Mouse (Mus musculus) gonadal fat pad, adult 2 months (tissue): ENCODE data around the gene Cox20. TPM values are rescaled to one million over a fixed set of nuclear protein-coding genes. Genes with fewer than 3 reads are reported as not detected.
"Not testable (repeated sequence)": the region's sequence is repeated elsewhere in the genome, so short reads cannot be mapped to it uniquely, and the experiment has no call there.

Experiments used
- DNase-seq: peaks from one replicate; pipeline ENCODE4 v3.0.0-alpha.2; 2012; ENCODE audit warnings: low read depth
- polyA plus RNA-seq: library from polyadenylated mRNA; depleted of rRNA; stranded (reverse); fragments of >200 nt; gene quantifications from 2 replicates; pipeline ENCODE4 v1.2.3, GENCODE M21; 2012

Gene Cox20
- polyA plus RNA-seq, 1 experiment = 21.1 TPM

DNA sequence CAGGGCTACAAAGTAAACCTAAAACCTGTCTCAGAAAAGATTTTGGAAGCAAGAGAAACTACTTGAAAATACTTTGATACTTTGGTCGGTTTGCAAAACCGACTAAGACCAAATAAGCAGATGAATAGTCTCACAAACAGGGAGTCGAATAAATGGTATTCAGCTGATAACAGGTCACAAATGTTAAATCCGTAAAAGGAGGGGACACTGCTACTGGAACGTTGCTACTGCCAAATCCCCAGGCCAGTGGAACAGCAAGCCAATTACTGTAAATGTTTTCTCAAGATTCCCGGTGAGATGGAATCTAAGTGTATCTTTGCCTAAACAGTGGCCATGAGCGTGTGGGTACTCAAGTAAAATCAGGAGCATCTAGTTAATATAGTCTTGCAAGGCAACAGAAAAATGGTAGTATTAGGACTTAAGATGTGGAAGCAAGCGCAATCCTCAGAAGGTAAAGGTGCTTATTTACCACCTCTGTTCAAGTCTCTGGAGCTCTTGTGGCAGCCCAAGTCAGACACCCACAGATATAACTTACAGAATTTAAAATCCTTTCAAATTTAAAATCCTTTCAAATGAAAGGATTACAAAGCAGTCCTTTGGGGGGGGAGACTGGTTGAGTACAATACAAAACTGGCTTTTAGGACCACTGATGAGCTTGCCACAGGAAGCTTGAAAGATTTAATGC lies 1.2 kb downstream of the Cox20 start:
- DNase-seq = no peak

DNA sequence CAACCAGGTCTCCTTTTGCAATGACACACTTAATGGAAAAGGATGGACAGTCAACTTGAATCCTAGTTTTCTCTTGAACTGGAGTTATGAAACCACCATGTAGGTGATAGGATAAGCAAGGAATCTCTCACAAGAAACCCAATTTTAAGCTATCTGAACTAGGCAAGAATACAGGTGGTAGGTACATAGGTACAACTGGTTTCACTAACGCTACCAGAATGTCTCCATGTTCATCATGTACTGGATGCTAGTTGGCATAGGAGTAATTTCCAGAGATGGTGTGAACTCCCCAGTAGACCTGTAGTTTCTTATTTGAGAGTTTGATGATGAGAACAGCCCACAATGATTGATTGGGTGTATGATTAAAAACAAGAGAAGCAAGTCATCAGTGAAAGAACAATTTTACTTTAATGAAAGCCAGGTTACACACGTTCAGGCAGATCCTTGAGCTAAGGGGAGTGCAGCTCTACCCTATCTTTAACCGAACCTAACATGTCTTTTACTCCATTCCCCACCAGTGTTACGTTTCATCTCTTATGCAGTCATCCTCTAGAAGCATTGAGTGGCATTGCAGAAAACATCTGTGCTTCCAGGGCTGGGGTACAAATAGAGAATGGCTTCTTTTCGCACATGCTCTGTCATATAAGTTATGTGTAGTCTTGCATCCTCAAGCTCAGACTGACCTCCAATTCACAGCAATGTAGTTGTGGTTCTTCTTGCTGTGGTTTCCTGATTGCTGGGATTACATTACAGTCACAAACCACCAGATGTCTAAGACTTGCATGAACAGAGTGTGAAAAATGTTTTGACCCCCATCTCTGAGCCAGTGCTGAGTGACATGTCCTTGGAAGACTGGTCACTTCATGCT lies 2.0 kb downstream of the Cox20 start:
- DNase-seq = no peak

DNA sequence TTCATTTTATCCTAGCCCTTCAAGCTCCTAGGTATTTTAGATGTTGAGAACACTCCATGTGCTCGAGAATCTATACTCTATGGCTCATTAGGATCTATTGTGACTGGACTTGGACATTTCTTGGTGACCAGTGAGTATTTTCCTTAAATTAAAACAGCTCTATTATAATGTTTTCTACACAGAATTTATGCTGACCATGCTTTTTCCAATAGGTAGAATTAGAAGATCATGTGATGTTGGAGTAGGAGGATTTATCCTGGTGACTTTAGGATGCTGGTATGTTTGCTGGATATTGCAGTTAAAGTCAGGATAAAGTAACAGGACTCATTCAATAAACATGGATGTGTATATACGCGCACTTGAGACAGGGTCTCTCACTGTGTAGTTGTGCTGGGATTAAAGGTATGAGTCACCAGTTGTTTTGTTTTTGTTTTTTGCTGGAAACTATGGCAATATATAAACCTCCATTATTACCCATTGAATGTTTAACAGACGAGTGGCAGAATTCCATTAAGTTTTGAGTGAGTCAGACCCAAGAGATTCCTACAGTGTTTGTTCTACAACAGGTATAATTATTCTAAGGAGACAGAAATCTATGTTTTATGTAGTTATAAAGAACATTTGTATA lies 2.9 kb downstream of the Cox20 start:
- no peak for DNase-seq

DNA sequence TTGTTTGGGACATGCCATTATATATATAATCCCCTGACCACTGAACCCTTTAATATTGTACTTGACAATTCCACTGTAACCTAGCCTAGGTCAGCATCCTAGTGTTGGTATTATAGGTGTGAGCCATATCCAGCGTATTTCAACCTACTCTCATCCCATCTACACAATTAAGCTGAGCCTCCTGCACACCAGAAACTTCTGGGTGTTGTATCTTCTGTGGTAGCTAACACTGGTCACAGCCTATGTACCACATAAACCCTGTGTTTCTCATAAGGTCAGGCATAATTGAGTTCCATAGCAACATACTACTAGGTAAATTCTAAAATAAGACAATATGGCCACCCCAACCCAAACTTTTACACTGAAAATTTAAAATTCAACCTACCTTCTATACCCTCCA lies 4.3 kb downstream of the Cox20 start:
- no peak for DNase-seq

DNA sequence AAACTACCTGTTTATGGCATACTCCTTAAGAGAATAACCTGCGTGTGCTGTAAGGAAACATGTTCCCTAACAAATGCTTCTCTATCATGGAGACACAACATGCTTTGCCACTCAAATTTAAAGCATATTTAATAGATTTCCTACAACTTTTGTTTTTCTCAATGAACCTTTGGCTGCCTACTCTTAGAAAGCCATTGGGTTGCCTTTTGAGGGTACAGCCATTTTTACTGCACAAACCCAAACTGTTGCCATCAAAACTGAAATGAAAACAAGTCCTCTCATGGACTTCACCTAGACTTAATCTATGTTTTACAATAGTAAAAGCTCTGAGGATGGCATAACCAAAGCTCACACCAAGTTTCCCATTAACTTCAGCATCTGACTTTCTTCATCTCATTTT lies 5.6 kb downstream of the Cox20 start:
- DNase-seq = no peak

DNA sequence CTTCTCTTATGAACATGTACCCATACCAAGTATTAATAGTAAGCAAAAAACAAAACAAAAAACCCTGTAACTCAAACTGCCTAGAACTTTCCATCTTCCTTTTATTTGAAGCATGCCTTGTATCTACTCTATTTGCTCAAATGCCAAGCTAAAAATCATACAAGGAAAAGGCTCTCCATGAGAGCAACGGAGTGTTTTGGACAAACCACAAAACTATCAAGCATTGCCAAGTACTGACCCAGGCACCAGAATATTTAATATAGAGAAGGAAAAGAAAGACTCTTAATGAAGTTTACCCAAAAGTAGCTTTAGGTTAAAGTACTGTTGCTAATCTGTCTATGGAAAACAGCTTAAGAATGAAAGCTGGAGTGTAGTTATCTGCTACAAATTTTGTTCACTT lies 7.4 kb downstream of the Cox20 start:
- no peak for DNase-seq

DNA sequence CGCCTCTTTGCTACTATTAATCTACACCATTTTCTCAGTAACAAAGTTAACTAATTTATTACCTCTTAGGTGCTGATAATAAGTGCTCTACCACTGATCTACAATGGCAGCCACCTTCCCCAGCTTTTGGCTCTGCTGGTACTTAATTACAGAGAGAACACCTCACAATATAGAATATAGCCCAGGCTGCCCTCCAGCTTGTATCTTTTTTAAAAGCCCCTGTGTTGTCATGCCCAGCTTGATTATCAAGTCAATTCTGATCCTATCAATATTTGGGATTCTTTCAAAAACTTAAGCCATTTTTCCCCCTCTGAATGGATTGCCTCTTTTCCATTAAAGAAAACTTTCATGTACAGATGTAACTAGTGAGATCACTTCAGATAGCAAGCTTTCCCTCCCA lies 8.0 kb downstream of the Cox20 start:
- no peak for DNase-seq

DNA sequence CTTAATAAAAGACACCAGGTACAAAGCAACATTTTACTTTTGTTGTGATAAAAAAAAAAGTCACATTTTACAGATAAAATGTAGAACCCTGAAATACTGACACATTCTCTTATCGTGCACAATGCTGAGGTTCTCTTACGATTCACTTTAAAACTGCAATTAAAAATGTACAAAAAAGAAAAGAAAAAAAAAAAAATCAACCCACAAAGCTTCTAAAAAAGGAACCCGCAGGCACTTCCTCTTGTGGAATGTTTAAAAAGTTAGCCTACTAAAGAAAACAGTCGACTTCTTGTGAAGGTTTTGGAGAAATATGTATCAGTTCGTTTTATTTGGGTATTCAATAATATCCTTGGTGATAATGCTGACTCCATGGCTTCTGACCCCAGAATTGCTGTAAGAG lies 10.1 kb downstream of the Cox20 start:
- no peak for DNase-seq

DNA sequence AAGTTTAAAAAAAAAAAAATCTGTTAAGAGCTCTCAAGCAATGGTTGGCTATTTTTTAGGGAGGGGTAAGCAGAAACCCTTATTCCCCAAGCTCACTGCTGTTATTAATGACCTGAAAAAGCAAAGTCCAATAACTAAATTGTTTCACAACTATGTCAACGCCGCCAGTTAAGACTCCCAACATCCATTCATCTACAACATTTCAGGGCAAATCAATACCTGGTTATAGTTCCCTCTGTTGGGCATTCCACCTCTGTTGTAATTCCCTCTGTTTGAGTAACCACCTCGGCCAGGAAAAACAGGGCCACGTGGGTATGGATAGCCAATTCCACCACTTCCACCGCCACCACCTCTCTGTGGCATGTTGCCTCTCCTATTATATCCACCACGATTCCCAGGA lies 11.0 kb downstream of the Cox20 start:
- no peak for DNase-seq

DNA sequence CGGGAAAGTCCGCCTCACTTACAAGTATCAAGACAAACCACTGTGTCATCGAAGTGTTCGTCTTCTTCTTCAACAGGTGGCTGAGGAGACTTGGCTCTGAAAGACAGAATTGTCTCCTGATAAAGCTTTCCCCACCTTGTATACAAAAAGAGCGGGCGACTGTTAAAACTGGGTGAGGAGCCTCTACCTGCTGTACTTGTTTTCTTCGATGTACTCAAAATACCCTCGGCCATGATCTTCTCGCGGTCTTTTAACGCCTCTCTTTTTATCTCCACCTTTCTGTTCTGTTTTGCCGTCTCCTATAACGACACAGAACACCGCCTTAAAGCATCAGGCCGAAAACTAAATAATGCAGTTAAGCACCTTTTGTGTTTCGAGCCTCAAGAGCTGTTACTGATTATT lies 16.9 kb downstream of the Cox20 start:
- DNase-seq = no peak

DNA sequence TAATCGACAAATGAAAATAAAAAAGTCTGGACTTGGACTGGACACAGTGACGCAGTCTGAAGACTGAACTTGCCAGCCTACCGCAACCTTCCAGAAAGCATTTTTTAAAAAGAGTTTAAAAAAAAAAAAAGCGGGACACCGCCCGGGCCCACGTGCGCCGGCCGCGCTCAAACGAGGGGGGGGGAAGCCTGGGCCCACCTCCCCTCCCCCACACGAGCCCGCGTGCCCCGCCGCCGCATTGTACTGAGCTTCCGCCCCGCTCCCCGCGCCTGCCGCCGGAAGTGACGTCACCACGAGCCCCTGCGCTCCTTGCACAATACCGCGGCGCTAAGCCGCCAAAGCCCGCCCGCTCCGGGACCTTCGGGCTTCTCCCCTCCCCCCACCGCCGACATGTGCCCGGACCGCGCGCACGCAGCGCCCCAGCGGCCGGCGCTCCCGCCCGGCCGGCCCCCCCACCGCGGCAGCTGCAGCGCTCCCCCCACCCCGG lies 17.4 kb downstream of the Cox20 start:
- DNase-seq = no peak

DNA sequence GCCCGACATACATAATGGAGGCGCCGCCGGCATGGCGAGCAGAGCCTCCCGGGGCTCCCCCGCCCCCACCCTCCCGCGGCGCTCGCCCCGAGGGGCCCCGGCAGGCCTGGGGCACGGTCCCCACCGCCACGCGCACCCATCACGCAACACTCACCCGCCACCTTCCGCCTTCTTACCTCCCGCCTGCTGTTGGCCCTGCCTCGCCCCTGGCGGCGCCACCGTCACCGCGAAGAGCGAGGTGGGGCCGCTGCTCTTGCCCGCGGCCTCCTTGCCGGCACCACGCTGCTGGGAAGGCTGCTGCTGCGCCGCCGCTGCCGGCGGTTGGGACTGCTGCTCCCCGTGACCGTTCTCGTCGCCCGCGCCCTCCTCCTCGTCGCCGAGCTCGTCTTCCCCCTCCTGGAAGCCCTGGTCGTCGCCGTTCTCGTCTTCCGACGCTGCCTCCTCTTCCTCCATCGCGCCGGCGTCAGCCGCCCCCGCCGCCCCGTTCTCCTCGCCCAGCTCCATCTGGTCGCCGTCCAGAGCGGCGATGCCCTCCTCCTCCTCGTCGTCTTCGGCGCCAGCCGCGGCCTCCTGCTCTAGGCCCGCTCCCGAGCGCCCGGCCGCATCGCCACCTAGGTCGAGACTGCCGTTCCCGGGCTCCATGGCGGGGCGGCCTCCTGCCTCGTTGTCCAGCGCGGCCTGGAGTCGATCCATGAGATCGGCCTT lies 18.0 kb downstream of the Cox20 start:
- DNase-seq = no peak

DNA sequence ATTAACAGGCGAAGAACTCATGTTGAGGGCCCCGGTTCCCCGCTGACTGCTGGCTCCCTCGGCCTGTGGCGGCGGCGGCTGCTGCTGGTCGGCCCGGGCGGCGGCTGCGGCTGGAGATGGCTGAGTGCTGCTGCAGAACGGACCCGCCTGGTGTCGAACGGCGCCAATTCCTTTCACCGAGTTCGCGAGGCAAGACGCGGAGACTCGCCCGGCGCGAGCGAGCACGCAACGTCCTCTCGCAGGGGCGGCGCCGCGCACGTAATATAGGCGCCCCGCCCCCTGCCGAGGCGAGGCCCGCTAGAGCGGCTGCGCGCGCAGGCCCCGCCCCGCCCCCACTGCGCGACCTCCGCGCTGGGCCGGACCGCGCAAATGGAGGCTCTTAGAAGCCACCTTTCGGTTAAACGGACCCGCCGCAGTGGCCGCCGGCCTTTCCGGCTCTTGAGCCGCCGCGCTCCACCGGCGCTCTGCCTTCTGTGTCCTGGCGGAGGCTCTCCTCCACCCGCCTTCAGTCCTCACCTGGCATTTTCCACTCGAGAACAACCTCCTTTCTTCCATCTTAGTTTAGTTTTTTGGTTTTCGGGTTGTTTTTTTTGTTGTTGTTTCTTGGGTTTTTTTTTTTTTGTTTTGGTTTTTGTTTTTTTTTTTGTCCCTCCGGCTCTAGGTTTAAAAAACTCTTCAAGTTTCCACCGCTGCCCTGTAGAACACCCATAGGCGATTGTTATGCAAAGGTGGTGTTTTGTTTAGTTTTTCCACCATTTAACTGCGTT lies 18.8 kb downstream of the Cox20 start, which contains the start of gene Hnrnpu:
Gene Hnrnpu (minus strand): TSS at position 247 of the 767 bp plus-strand sequence.
- DNase-seq = no peak

DNA sequence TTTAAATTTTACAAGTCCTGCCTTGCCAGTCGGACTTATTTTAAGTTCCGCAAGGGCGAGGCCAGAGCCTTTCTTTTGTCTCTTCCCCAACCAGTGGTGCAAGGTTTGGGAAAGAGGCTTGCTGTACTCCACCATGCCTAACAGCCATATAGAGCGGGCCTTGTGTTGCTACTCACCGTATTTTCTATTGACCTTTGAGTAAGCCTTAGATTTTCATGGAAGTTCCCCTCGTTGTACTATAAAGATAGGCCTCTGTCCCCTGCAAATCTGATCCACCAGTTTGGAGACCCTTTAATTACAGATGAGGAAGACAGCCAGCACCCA lies 19.4 kb downstream of the Cox20 start:
- DNase-seq = no peak

DNA sequence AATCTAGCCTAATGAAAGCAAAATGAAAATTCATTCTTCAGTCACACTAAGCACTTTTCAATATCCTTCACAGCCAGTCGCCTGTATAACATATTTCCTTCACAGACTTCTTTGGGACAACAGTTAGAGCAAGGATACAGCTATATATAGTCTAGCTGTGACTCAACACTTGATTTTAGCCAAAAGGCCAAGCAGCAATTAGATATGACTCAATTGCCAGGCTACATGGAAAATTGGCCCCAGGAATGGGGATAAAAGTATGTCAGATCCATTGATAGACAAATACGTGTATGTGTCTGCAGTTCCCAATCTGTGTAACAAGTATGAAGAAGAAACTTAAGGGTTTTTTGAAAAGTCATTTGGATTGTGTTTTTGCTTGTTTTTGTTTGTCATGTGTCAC lies 21.3 kb downstream of the Cox20 start:
- no peak for DNase-seq

DNA sequence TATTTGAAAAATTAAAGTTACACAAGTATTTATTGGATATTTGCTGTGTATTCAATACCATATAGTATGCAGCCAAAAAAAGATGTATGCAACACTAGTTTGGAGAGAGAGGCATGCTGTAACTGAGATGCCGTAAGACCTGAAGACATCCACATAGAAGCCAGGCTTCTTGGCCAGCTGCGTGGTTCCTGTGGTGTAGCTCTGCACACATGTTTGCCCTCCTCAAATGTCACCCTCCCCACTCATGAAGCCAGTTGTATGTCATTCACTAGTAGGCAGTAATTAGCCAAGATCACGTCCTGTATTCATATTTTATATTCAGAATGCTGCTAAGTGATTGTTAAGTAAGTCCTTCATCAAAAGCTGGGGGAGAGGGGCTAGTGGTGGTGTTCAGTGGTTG lies 22.5 kb downstream of the Cox20 start:
- DNase-seq = no peak

DNA sequence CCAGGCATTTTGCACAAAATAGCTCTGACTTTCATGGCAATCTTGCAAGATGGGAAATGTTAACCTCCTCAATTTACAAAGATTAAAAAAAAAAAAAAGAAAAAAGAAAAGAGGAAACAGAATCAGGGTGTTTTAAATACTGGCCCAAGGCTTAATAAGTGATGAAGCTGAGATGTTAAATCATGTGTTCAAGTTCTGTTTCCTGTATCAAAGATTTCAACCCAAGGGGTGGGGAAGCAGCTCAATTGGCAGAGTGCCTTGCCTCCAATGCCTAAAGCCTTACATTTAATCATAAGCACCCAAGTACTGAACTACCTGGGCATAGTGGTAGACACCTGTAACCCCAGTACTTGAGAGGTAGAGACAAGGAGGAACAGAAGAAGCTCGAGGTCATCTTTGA lies 23.1 kb downstream of the Cox20 start:
- no peak for DNase-seq

DNA sequence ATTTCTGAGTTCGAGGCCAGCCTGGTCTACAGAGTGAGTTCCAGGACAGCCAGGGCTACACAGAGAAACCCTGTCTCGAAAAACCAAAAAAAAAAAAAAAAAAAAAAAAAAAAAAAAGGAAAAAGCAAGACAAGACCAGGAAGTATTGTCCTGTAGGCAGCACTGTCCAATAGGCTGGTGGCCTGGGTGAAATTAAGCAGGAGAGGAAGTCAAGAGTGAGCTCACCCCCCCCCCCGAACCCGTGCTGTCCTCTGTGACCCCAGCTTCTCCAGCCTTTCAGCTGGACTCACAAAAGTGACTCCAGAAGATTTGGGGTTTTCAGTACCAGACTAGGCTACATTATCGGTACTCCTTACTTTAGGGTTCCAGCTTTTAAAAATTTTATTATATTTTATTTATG lies 23.7 kb downstream of the Cox20 start:
- no peak for DNase-seq

DNA sequence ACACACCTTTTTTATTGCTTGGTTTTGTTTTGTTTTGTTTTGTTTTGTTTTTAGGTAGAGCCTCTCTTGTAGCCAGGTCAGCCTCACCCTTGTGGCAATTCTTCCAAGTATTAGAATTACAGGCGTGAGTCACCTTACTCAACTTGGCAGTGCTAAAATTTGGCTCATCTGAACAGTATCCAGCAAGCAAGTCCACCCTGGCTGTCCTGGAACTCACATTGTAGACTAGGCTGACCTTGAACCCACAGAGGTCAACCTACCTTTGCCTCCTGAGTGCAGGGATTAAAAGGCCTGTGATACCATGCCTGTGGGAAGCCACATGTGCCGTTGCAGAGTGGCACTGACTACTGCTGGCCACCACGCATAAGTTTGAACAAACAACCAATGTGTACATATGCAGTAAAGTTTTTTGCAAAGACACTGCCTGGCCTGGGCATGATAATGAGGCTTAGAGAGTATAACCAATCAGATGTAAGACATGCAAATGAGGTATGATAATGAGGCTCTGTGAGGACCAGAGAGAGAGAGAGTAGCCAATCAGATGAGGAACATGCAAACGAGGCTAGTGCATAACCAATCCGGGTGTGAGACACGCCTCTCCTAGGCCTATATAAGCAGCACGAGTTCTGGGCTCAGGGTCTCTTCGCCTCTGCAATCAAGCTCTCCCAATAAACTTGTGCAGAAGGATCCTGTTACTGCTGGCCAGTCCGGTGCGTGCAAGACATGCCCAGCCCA lies 25.3 kb downstream of the Cox20 start:
- DNase-seq = not testable (repeated sequence)

DNA sequence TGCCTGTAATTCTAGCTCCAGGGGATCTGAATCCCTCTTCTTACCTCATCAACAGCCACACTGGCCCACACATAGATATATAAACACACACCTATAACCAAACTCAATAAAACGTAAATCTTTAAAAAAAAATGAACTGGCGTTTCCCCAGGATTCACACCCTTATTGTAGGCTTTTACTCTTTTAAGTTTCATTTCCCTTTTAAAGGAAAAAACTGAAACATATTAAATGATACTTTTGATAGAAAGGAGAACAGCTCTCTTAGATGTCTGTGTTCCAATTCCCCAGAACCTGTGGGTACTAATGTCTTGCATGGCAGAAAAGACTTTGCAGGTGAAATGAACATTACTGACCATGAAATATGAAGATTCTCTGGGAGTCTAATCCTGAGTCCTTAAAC lies 31.9 kb downstream of the Cox20 start:
- DNase-seq = no peak

DNA sequence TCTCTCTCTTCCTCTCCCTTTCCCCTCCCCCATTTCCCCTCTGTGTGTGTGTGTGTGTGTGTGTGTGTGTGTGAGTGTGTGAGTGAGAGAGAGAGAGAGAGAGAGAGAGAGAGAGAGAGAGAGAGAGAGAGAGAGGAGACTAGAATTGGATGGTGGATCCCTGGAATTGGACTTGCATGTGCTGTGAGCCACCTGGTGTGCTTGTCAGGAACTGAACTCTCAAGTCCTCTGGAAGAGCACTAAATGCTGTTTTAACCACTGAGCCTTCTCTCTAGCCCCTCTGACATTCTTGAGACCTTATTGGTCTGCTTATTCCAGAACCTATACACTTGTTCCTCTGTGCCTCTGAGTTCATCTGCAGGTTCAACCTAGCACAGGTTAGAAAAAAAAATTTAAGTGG lies 32.7 kb downstream of the Cox20 start:
- no peak for DNase-seq
